Mouse (Mus musculus): ENCODE data around the gene Trak1.
"Not testable (repeated sequence)": the region's sequence is repeated elsewhere in the genome, so short reads cannot be mapped to it uniquely, and the experiment has no call there.

The Trak1 gene

GRCm38 (mm10) chr9:121426902-121427301 is 129.6 kb downstream of the Trak1 start:
- DNase-seq (ENCODE audit: low spot score in 2 of 2) = no peak

- DNase-seq (ENCODE audit: low spot score in 2 of 2) = no peak
These were observed 132.3 kb downstream of the Trak1 start for GRCm38 (mm10) chr9:121429592-121429991.

DNA sequence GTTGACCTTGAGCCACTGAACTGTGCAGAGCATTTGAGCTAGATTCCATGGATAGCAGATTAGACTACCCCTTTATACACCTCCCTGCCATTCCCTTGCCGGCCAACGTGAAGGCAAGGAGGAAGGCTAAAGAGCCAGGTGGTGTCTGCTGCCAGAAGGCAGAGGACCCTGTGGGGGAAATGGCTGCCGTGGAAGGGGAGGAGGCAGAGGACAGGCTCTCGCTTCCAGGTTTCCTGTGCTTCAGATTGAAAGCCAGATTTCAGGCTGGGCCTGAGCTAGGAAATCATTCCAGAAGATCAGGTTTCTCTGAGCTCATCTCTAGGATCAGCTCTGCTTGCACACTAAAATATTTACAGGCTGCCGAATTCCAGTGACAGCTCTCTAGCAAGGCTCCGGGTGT is 133.1 kb downstream of the Trak1 start:
- no peak for DNase-seq (ENCODE audit: low spot score in 2 of 2)

- DNase-seq (ENCODE audit: low spot score in 2 of 2) = no peak
These were observed 136.6 kb downstream of the Trak1 start for GRCm38 (mm10) chr9:121433745-121434528.

- DNase-seq (ENCODE audit: low spot score in 2 of 2) = no peak
These were observed 138.1 kb downstream of the Trak1 start for GRCm38 (mm10) chr9:121435332-121435956.

GRCm38 (mm10) chr9:121436501-121436900 is 139.2 kb downstream of the Trak1 start:
- no peak for DNase-seq (ENCODE audit: low spot score in 2 of 2)

GRCm38 (mm10) chr9:121442145-121442544 is 144.8 kb downstream of the Trak1 start:
- DNase-seq (ENCODE audit: low spot score in 2 of 2) = no peak

DNA sequence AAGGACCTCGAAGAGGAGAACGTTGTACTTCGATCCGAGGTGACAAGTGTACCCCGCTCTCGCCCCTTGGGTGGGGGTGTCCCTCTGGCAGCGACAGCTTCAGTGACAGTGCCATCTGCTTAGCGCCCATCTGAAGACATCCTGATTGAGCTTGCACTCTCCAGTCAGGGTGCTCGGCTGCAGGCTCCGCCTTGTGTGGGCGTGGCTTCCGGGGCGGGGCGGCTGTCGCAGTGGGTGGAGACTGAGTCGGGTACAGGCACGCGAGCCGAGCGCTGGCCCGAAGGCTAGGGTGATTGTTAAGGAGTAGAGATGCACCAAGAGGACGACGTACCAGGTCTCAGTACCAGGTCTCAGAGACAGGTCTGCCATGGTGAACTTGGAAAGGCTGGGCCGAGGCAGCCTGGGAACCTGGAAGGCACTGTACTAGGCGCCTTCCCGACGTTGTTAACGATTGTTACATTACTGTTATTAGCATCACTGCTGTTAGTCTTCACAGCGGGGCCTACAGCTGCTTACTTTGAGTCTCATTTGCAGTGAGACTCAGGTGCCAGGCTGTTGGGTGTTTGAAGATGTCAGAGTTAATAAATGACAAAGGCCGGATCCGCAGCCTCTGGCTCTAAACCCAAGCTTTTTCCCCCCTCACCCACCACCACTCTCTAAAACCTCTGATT is 146.5 kb downstream of the Trak1 start:
- DNase-seq (ENCODE audit: low spot score in 2 of 2) = peak in 1 of 2 experiments; percentile 52

DNA sequence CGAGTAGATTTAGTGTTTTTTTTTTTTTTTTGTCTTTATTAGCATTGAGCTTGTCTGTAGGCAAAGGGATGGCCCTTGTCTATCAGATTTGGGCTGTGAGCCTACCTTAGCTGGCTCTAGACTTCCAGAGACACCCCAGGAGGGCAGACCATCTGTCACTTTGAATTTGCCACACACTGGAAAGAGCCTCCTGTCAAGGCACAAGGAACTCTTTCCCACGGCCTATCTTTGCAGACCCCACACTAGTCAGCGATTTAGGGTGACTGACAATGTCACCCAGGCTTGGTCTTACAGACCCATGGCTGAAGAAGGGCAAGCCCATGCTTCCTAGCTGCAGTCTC is 147.0 kb downstream of the Trak1 start:
- peak in 1 of 2 experiments; percentile 55 for DNase-seq (ENCODE audit: low spot score in 2 of 2)

DNA sequence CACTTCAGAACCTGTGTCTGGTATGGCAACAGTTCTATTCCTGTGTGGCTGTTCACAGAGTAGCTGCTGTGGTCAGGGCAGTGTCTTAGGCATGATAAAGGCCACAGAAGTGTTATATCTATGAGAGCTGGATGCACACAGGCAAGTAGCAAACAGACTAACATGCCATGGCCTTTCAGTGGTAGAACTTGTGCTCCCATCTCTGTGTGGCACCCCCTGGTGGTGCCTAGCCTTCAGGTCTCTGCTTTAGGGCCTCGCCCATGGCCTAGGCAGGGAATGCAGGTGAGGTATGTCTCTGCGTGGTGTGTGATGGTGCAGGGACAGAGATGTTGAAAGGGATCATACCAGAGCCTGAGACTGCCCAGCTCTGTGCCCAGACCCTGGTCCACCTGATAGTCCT is 148.1 kb downstream of the Trak1 start:
- no peak for DNase-seq (ENCODE audit: low spot score in 2 of 2)

- DNase-seq (ENCODE audit: low spot score in 2 of 2) = no peak
These were observed 149.1 kb downstream of the Trak1 start for GRCm38 (mm10) chr9:121446431-121446831.

DNA sequence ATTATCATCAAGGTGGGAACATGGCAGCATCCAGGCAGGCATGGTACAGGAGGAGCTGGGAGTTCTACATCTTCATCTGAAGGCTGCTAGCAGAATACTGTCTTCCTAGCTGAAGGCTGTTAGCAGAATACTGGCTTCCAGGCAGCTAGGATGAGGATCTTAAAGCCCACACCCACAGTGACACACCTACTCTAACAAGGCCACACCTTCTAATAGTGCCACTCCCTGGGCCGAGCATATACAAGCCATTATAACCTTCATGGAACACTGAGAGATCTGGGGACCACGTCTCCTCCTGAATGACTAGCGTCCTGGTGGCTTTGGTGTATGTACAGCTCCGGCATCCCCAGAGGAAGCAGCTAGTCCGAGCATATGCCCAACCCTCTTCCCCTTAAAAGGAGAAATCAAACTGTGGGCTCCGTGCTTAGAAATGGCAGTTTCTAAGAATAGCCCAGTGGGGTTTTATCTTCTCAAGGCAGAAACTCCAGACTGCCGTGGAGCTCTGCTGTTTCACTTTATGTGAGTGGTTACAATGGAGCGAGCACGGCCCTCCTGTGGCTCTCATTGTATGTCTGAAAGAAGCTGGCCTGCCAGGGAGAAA is 155.1 kb downstream of the Trak1 start:
- DNase-seq (ENCODE audit: low spot score in 2 of 2) = not testable (repeated sequence)

DNA sequence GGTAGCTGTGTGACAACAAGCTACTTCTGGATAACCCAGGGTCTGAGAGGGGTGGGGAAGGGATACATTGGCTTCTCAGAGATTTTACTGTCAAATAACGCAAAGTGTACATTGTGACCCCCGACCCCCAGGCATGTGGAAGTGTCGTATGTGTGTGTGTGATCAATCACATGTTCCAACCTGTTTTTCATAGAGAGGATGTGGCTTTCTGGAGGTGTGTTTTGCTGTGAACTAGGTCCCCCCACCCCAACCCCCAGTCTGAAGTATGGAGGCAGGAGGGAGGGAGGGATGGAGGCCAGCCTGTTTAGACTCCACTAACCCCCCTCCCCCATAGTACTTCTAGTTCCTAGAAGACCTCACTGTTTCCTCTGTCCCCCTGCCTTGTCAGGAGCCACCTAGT is 157.6 kb downstream of the Trak1 start:
- DNase-seq (ENCODE audit: low spot score in 2 of 2) = no peak

GRCm38 (mm10) chr9:121456739-121457515 is 159.6 kb downstream of the Trak1 start:
- no peak for DNase-seq (ENCODE audit: low spot score in 2 of 2)

DNA sequence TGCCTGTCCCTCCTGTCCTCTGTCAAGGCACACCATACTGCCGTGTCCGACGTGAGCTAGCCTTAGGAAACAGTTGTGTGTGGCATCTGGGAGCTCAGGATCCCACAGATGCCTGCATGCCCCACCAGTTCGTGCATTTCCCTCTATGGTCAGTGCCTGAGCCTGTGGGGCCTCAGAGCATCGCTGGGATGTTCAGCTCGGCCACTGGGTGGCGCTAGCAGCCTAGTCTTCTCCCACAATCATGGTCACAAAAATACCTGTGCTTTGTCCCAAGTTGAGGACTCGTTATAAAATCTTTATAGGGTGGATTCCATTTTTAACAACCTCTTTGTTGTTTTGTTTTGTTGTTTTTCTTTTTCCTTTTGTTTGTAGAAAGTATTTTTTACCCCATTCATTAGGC is 161.2 kb downstream of the Trak1 start:
- peak in 1 of 2 experiments; percentile 58 for DNase-seq (ENCODE audit: low spot score in 2 of 2)

DNA sequence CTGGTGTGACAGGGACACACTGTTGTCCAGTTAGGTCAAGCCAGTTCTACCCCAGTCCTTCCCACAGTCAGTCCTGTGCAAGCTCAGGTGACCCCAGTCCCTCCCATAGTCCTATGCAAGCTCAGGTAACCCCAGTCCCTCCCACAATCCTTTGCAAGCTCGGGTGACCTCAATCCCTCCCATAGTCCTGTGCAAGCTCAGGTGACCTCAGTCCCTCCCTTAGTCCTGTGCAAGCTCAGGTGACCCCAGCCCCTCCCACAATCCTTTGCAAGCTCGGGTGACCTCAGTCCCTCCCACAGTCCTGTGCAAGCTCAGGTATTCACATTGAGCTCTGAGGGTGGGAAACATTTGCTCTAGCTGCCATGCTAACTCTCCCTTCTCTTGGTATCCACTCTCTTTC is 162.6 kb downstream of the Trak1 start:
- DNase-seq (ENCODE audit: low spot score in 2 of 2) = no peak

- DNase-seq (ENCODE audit: low spot score in 2 of 2) = no peak
These were observed 163.2 kb downstream of the Trak1 start for GRCm38 (mm10) chr9:121460527-121460926.

GRCm38 (mm10) chr9:121467460-121467859 is 170.2 kb downstream of the Trak1 start:
- no peak for DNase-seq (ENCODE audit: low spot score in 2 of 2)

DNA sequence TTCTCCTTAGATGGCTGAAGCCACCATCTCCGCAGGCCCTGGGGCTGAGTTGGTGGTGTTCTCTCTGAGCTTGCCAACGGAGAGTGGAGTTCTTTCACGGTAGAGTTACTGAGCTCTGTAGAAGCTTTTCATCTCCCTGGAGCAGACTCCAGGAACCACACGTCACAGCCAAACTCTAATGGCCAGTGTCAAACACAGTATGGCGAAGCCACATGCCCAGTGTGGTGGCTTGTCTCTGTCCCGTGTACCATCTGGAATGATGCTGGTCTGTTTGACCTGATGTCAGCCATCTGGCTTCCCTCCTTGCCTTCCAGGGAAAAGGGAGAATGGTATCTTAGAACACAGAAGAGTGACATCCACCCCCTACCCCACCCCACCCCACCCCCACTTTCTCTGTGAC is 172.4 kb downstream of the Trak1 start:
- DNase-seq (ENCODE audit: low spot score in 2 of 2) = peak in 1 of 2 experiments; percentile 26

DNA sequence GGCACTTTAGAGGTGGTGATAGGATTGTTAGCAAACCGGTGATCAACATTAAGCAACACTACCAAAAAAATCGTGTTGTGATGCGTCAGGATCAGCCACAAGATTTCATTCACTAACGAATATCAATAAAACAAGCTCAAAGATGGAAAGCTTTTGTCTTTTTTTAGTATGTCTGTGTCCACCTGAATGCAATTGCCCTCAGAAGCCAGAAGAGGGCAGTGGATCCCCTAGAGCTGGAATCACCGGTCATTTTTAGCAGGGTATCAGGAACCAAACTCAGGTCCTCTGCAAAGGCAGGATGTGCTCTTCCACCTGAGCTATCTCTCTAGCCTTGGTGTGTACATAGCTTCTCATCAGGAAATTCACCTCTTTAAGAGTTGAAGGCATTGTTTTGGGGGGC is 177.5 kb downstream of the Trak1 start:
- no peak for DNase-seq (ENCODE audit: low spot score in 2 of 2)
